Mouse (Mus musculus): ENCODE results near the gene Creg1.

DNA sequence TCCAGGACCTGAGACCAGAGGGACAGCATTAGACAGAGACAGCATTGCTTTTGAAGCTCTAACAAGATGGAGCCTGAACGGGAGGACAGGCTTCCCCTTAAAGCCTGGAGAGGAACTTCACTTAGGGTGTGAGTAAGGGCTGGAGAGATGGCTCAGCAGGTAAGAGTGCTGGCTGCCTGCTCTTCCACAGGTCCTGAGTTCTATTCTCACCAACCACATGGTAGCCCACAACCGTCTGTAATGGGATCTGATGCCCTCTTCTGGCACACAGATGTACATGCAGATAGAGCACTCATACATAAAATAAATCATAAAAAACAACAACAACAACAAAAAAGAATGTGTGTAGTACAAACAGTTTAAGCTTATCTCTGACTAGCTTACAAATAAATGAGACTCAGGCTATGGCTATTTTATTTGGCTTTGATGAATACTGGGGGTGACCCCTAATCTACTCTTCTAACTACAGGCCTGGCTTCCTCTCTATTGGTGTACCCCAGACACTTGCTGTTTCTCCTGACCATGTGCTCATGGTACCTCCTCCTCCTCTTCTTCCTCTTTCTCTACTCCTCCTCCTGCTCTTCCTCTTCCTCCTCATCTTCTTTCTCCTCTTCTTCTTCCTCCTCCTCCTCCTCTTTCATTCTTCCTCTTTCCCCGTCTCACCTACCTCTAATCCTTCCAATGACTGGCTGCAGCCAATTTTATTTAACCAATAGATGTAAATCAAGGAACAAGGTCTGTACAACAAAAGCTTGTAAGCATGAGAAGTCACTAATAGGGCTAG is 1.8 kb upstream of the Creg1 start:
- no peak for TF ChIP-seq CTCF (IDR thresholded peaks at IDR 0.05; ENCODE audit: low read depth)
- TF ChIP-seq EP300 (IDR thresholded peaks at IDR 0.05; ENCODE audit: low read depth), result no peak

All from heart, postnatal 0 days (tissue).